Mouse (Mus musculus) megakaryocyte, embryonic 14.5 days (primary cell): ENCODE data around the gene Slc22a14. TPM values are rescaled to one million over a fixed set of nuclear protein-coding genes. Genes with fewer than 3 reads are reported as not detected.
"Not testable (repeated sequence)": the region's sequence is repeated elsewhere in the genome, so short reads cannot be mapped to it uniquely, and the experiment has no call there.

Experiments
- H3K27me3 ChIP-seq: replicated peaks from 2 replicates; pipeline ENCODE3; 2012; ENCODE audit warnings: inconsistent platforms
- H3K36me3 ChIP-seq: replicated peaks from 2 replicates; pipeline ENCODE3; 2012; ENCODE audit warnings: low read length, inconsistent platforms, mixed read lengths
- H3K4me1 ChIP-seq: 2 replicates; pipeline ENCODE4 v1.6.1; 2012; ENCODE audit warnings: inconsistent platforms
- H3K4me3 ChIP-seq: replicated peaks from 2 replicates; pipeline ENCODE3; 2012; ENCODE audit warnings: moderate library complexity, mild to moderate bottlenecking, inconsistent platforms
- H3K9me3 ChIP-seq: 2 replicates; pipeline ENCODE4 v1.6.1; 2012; ENCODE audit warnings: inconsistent platforms
- FLI1 ChIP-seq: IDR thresholded peaks from 2 replicates; pipeline ENCODE4 v1.6.1; 2012; ENCODE audit warnings: low read length, inconsistent platforms, mixed read lengths
- GATA1 ChIP-seq: IDR thresholded peaks from 3 replicates; pipeline ENCODE4 v1.6.1; 2012; ENCODE audit warnings: mixed read lengths, low read length, inconsistent platforms, borderline replicate concordance
- polyA plus RNA-seq: library from polyadenylated mRNA; stranded (reverse); fragments of >175 nt; gene quantifications from 2 replicates; pipeline ENCODE4 v1.2.3, GENCODE M21; 2012; ENCODE audit warnings: low replicate concordance; ENCODE audit not compliant: insufficient read depth

Slc22a14 gene
- polyA plus RNA-seq, 1 experiment = not detected

- Histone ChIP-seq H3K36me3 (no peaks in the 10 kb centered on the region), H3K4me3 (no peak overlapping the region), H3K27me3 (peaks cover 17% of the 10 kb centered on the region), H3K4me1 (no peaks in the 10 kb centered on the region), H3K9me3 (peaks cover 4% of the 10 kb centered on the region)
- TF ChIP-seq FLI1 (no peak), GATA1 (no peak)
Measured at GRCm38 (mm10) chr9:119394808-119395207, 29.5 kb upstream of the Slc22a14 start.

- H3K36me3 ChIP-seq = no peaks in the 10 kb centered on the region
- H3K4me1 ChIP-seq = no peaks in the 10 kb centered on the region
- TF ChIP-seq GATA1 (no peak), FLI1 (no peak)
- no peaks in the 10 kb centered on the region for H3K9me3 ChIP-seq
- peaks cover 4% of the 10 kb centered on the region for H3K27me3 ChIP-seq
- no peak overlapping the region for H3K4me3 ChIP-seq
Measured at GRCm38 (mm10) chr9:119390214-119390613, 24.9 kb upstream of the Slc22a14 start.

GRCm38 (mm10) chr9:119388956-119389355 is 23.6 kb upstream of the Slc22a14 start:
- no peaks in the 10 kb centered on the region for H3K9me3 ChIP-seq
- H3K4me1 ChIP-seq = no peaks in the 10 kb centered on the region
- no peak overlapping the region for H3K4me3 ChIP-seq
- no peak for TF ChIP-seq FLI1
- no peak for TF ChIP-seq GATA1
- H3K36me3 ChIP-seq = no peaks in the 10 kb centered on the region
- peaks cover 1% of the 10 kb centered on the region for H3K27me3 ChIP-seq

GRCm38 (mm10) chr9:119382603-119383002 is 17.2 kb upstream of the Slc22a14 start:
- H3K4me1 ChIP-seq = no peaks in the 10 kb centered on the region
- TF ChIP-seq GATA1 (no peak), FLI1 (no peak)
- no peaks in the 10 kb centered on the region for H3K36me3 ChIP-seq
- H3K4me3 ChIP-seq = no peak overlapping the region
- no peaks in the 10 kb centered on the region for H3K9me3 ChIP-seq
- peaks cover 9% of the 10 kb centered on the region for H3K27me3 ChIP-seq

- Histone ChIP-seq H3K9me3 (no peaks in the 10 kb centered on the region), H3K27me3 (peaks cover 9% of the 10 kb centered on the region), H3K4me1 (no peaks in the 10 kb centered on the region), H3K4me3 (no peak overlapping the region), H3K36me3 (no peaks in the 10 kb centered on the region)
- TF ChIP-seq GATA1 (no peak), FLI1 (no peak)
Measured at GRCm38 (mm10) chr9:119378231-119378630, 12.9 kb upstream of the Slc22a14 start.

- no peak for TF ChIP-seq GATA1
- TF ChIP-seq FLI1 = no peak
- H3K9me3 ChIP-seq = no peaks in the 10 kb centered on the region
- H3K4me1 ChIP-seq = no peaks in the 10 kb centered on the region; the same call in 1 of the 2 replicates
- H3K36me3 ChIP-seq = no peaks in the 10 kb centered on the region
- peaks cover 7% of the 10 kb centered on the region for H3K27me3 ChIP-seq
- H3K4me3 ChIP-seq = no peak overlapping the region
Measured at GRCm38 (mm10) chr9:119375556-119375955, 10.2 kb upstream of the Slc22a14 start.

- peaks cover 4% of the 10 kb centered on the region for H3K27me3 ChIP-seq
- H3K36me3 ChIP-seq = no peaks in the 10 kb centered on the region
- H3K4me3 ChIP-seq = no peak overlapping the region
- no peak for TF ChIP-seq FLI1
- no peak for TF ChIP-seq GATA1
- no peaks in the 10 kb centered on the region; the same call in 1 of the 2 replicates for H3K4me1 ChIP-seq
- no peaks in the 10 kb centered on the region for H3K9me3 ChIP-seq
Measured at GRCm38 (mm10) chr9:119375008-119375407, 9.7 kb upstream of the Slc22a14 start.

GRCm38 (mm10) chr9:119371251-119371650 is 5.9 kb upstream of the Slc22a14 start:
- TF ChIP-seq GATA1 (no peak), FLI1 (no peak)
- Histone ChIP-seq H3K9me3 (no peaks in the 10 kb centered on the region), H3K36me3 (no peaks in the 10 kb centered on the region), H3K4me3 (peak overlapping the region; percentile 39), H3K27me3 (peaks cover 3% of the 10 kb centered on the region), H3K4me1 (no peaks in the 10 kb centered on the region; the same call in 1 of the 2 replicates)

GRCm38 (mm10) chr9:119370770-119371169 is 5.4 kb upstream of the Slc22a14 start:
- H3K9me3 ChIP-seq, H3K36me3 ChIP-seq, H3K4me3 ChIP-seq, H3K27me3 ChIP-seq, H3K4me1 ChIP-seq: not testable (repeated sequence)

- Histone ChIP-seq H3K36me3 (no peaks in the 10 kb centered on the region), H3K4me1 (no peaks in the 10 kb centered on the region; the same call in 1 of the 2 replicates), H3K4me3 (no peak overlapping the region), H3K9me3 (no peaks in the 10 kb centered on the region), H3K27me3 (peaks cover 3% of the 10 kb centered on the region)
- no peak for TF ChIP-seq GATA1
Measured at GRCm38 (mm10) chr9:119368367-119368766, 3.0 kb upstream of the Slc22a14 start.

- Histone ChIP-seq H3K27me3 (peaks cover 19% of the 10 kb centered on the region), H3K9me3 (no peaks in the 10 kb centered on the region), H3K4me3 (no peak overlapping the region), H3K4me1 (peaks cover 2% of the 10 kb centered on the region), H3K36me3 (no peaks in the 10 kb centered on the region)
- no peak for TF ChIP-seq FLI1
- TF ChIP-seq GATA1 = no peak
Measured at GRCm38 (mm10) chr9:119363229-119363628, 2.1 kb downstream of the Slc22a14 start.
